Mouse (Mus musculus): Measurements from ENCODE around the gene Col4a3. TPM values are rescaled to one million over a fixed set of nuclear protein-coding genes. Genes with fewer than 3 reads are reported as not detected.

Col4a3 gene
- polyA plus RNA-seq, 1 experiment from 2014 or later, result 4.8 TPM

DNA sequence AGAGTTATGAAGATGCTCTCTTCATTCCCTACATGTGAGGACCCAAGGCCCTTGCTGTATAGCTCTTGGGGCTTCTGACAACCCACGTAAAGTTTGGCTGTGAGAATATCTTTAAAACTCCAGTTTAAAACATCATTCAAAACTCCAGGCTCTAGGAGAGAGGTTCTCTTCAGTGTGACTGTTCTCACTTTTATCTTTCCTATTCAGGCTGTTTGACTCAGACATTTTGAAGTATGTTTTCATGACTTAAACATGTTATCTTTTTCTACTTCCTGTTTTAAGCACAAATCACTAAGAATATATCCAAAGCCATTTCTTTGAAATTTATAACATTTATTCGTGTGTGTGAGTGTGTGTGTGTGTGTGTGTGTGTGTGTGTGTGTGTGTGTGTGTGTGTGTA is 38.8 kb downstream of the Col4a3 start:
- H3K27ac ChIP-seq (ENCODE audit: low read length), result no peak overlapping the region
- no peak overlapping the region for H3K4me2 ChIP-seq (replicated peaks; ENCODE audit: low read depth, low read length)
- no peaks in the 10 kb centered on the region for H3K9me3 ChIP-seq (ENCODE audit: low read length)
- no peak for ATAC-seq (ENCODE audit: low FRiP score, low TSS enrichment)
- H3K27me3 ChIP-seq (ENCODE audit: insufficient read depth, low read length), result no peaks in the 10 kb centered on the region
- no peak overlapping the region for H3K4me3 ChIP-seq (ENCODE audit: low read length)
- WGBS, result 79% methylated on average over 2 of the region's 2 CpGs
- no peaks in the 10 kb centered on the region for H3K4me1 ChIP-seq (ENCODE audit: insufficient read depth, low read length)
- H3K9ac ChIP-seq (replicated peaks; ENCODE audit: low read length), result no peak overlapping the region
- H3K36me3 ChIP-seq (ENCODE audit: insufficient read depth, low read length), result no peaks in the 10 kb centered on the region

DNA sequence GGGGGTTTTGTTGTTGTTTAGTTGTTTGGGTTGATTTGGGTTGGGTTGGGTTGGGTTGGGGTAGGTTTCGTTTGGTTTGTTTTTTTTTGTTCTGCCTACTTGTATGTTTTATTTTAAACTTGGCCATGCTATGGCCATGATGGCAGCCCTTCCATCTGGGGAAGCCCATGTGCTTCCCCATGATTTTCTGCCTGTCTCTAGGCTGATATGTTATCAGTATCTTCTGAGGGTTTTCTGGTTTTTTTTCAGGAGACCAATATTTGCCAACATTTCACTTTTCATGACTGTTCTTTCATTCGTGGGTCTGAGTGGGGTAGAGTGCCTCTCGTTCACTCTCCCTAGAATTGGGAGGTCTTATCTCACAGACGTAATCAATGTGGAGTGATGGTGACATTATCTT is 40.9 kb downstream of the Col4a3 start:
- H3K27ac ChIP-seq (ENCODE audit: low read length), result no peak overlapping the region
- H3K4me1 ChIP-seq (ENCODE audit: insufficient read depth, low read length), result no peaks in the 10 kb centered on the region
- 81% methylated on average over 4 of the region's 4 CpGs for WGBS
- H3K9me3 ChIP-seq (ENCODE audit: low read length), result no peaks in the 10 kb centered on the region
- no peak overlapping the region for H3K4me2 ChIP-seq (replicated peaks; ENCODE audit: low read depth, low read length)
- no peak overlapping the region for H3K4me3 ChIP-seq (ENCODE audit: low read length)
- H3K27me3 ChIP-seq (ENCODE audit: insufficient read depth, low read length), result no peaks in the 10 kb centered on the region
- no peak for ATAC-seq (ENCODE audit: low FRiP score, low TSS enrichment)
- no peaks in the 10 kb centered on the region for H3K36me3 ChIP-seq (ENCODE audit: insufficient read depth, low read length)
- H3K9ac ChIP-seq (replicated peaks; ENCODE audit: low read length), result no peak overlapping the region

DNA sequence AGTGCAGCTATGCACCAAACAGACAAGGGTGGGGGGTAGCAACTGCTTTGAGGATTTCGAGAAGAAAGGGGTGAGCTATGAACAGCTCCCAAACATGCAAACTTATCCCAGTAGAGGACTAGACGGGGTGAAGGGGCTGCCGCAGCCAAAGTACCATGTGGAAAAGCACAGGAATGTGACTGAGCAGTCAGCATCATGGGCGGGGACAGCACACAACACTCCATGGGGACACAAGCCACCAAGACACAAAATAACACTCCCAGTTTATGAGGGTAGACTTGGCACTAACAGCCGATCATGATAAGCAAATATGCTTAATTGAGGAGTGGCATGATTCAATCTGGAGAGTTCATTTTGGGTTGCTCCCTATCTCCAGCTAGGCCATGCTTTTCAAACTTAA is 42.8 kb downstream of the Col4a3 start:
- Histone ChIP-seq H3K4me2 (replicated peaks; ENCODE audit: low read depth, low read length) (no peak overlapping the region), H3K36me3 (ENCODE audit: insufficient read depth, low read length) (no peaks in the 10 kb centered on the region), H3K9me3 (ENCODE audit: low read length) (no peaks in the 10 kb centered on the region), H3K9ac (replicated peaks; ENCODE audit: low read length) (no peak overlapping the region), H3K27ac (ENCODE audit: low read length) (no peak overlapping the region), H3K4me3 (ENCODE audit: low read length) (no peak overlapping the region), H3K27me3 (ENCODE audit: insufficient read depth, low read length) (no peaks in the 10 kb centered on the region), H3K4me1 (ENCODE audit: insufficient read depth, low read length) (peaks cover 3% of the 10 kb centered on the region; the same call in 1 of the 2 replicates)
- no peak for ATAC-seq (ENCODE audit: low FRiP score, low TSS enrichment)
- WGBS, result 79% methylated on average over 5 of the region's 5 CpGs

DNA sequence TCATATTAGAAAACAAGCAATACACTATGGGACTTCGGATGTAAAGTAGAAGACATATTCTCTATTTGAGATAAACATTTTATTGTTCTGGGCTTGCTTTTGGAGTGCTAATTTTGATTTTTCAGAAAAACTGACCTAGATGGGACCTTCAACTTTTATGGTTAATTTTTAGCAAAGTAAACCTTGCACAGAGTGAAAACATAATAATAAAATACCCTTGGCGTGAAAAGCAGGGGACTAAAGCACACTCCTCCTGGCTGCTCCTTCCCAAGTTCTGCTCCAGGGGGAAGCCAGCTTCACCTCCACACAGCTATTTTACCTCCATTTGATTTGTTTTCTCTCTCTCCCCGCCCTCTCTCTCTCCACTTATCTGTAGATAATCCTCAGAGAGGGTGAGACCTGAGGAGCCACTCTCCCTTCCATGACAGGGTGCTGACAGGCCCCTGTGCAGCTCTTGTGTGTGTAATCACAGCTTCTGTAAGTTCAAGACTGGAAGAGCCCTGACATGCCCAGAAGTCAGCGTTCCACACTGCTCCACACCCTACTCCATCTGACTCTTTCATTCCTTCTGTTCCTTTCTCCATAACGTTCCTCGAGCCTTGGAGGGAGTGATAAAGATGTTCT is 44.6 kb downstream of the Col4a3 start:
- peaks cover 6% of the 10 kb centered on the region; the same call in 1 of the 2 replicates for H3K4me1 ChIP-seq (ENCODE audit: insufficient read depth, low read length)
- no peaks in the 10 kb centered on the region for H3K9me3 ChIP-seq (ENCODE audit: low read length)
- no peak overlapping the region for H3K4me3 ChIP-seq (ENCODE audit: low read length)
- no peaks in the 10 kb centered on the region for H3K36me3 ChIP-seq (ENCODE audit: insufficient read depth, low read length)
- 63% methylated on average over 6 of the region's 6 CpGs for whole genome bisulfite sequencing
- no peak for ATAC-seq (ENCODE audit: low FRiP score, low TSS enrichment)
- no peak overlapping the region for H3K4me2 ChIP-seq (replicated peaks; ENCODE audit: low read depth, low read length)
- no peak overlapping the region for H3K27ac ChIP-seq (ENCODE audit: low read length)
- H3K9ac ChIP-seq (replicated peaks; ENCODE audit: low read length), result no peak overlapping the region
- H3K27me3 ChIP-seq (ENCODE audit: insufficient read depth, low read length), result no peaks in the 10 kb centered on the region

DNA sequence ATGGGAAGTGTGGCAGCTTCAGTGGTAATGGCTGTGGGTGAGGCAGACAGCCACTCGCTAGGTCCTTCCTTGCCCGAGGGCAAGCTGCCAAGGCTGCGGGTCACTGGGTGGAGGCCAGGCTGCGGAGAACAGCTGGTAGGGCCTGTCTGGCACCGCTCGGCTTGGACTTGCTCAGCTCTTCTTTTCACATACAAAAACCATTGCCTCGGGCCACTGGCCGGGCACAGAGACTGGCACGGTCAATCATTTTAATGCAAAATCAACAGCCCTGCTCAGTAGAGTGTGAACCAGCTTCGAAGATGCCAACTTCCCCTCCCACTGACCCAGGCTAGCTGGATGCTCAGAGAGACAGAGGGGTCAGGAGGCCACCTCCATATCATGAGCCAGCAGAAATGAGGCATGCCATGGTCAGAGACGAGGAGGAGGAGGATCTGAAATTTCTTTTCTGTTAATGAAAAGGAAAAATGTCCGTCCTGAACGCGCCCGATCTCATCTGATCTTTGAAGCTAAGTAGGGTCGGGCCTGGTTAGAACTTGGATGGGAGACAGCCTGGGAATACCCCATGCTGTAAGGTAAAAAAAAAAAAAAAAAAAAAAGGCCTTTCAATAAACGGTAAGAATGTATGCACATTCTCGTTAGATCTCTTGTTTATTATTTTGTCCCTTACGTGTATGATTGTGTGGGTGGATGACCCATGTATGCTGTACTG is 48.0 kb downstream of the Col4a3 start:
- 55% methylated on average over 19 of the region's 19 CpGs for WGBS
- Histone ChIP-seq H3K4me2 (replicated peaks; ENCODE audit: low read depth, low read length) (no peak overlapping the region), H3K27ac (ENCODE audit: low read length) (peak overlapping the region; percentile 46; the same call in 1 of the 2 replicates), H3K9ac (replicated peaks; ENCODE audit: low read length) (no peak overlapping the region), H3K4me1 (ENCODE audit: insufficient read depth, low read length) (peaks cover 6% of the 10 kb centered on the region; the same call in 1 of the 2 replicates), H3K27me3 (ENCODE audit: insufficient read depth, low read length) (no peaks in the 10 kb centered on the region), H3K9me3 (ENCODE audit: low read length) (no peaks in the 10 kb centered on the region), H3K36me3 (ENCODE audit: insufficient read depth, low read length) (no peaks in the 10 kb centered on the region), H3K4me3 (ENCODE audit: low read length) (no peak overlapping the region)
- ATAC-seq (ENCODE audit: low FRiP score, low TSS enrichment), result peak; percentile 89

DNA sequence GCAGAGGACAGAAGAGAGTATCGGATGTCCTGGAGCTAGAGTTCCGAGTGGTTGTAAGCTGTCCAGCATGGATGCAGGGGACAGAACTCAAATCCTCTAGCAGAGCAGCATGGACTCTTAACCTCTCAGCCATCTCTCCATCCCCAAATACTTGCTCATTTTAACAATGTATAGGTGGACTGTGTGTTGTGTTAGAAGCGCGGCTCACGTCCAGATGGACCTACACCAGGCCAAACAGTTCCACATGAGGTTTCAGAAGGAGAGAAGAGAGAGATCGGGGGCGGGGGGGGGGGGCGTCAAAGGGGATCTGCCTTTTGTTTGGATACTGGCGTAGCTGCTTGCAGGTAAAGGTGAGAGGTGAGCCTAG is 48.5 kb downstream of the Col4a3 start:
- H3K4me2 ChIP-seq (replicated peaks; ENCODE audit: low read depth, low read length), result no peak overlapping the region
- WGBS, result 84% methylated on average over 9 of the region's 9 CpGs
- H3K9me3 ChIP-seq (ENCODE audit: low read length), result no peaks in the 10 kb centered on the region
- no peak overlapping the region for H3K9ac ChIP-seq (replicated peaks; ENCODE audit: low read length)
- H3K4me1 ChIP-seq (ENCODE audit: insufficient read depth, low read length), result peaks cover 6% of the 10 kb centered on the region; the same call in 1 of the 2 replicates
- no peaks in the 10 kb centered on the region for H3K27me3 ChIP-seq (ENCODE audit: insufficient read depth, low read length)
- H3K27ac ChIP-seq (ENCODE audit: low read length), result no peak overlapping the region
- ATAC-seq (ENCODE audit: low FRiP score, low TSS enrichment), result peak; percentile 53; the same call in 1 of the 2 replicates
- H3K36me3 ChIP-seq (ENCODE audit: insufficient read depth, low read length), result no peaks in the 10 kb centered on the region
- H3K4me3 ChIP-seq (ENCODE audit: low read length), result no peak overlapping the region

DNA sequence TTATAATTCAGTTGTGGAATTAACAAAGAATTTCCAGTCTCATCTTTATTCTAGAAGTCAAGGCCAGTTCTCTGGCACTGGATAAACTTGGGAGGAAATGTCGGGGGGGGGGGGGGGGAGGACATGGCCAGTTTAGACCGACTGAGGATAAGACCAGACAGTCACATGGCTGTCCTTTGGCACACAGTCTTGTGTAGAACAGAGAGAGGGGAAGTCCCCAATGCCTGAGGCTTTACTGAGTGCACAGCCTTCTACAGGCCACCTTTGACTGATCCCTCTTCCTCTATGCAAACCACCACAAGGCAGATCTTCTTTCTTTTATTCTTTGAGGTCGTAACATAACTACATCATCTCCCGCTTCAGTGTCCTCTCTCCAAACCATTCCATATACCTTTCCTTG is 49.6 kb downstream of the Col4a3 start:
- no peak overlapping the region for H3K27ac ChIP-seq (ENCODE audit: low read length)
- H3K27me3 ChIP-seq (ENCODE audit: insufficient read depth, low read length), result no peaks in the 10 kb centered on the region
- H3K4me3 ChIP-seq (ENCODE audit: low read length), result no peak overlapping the region
- 82% methylated on average over 4 of the region's 4 CpGs for WGBS
- no peak for ATAC-seq (ENCODE audit: low FRiP score, low TSS enrichment)
- H3K9me3 ChIP-seq (ENCODE audit: low read length), result no peaks in the 10 kb centered on the region
- H3K36me3 ChIP-seq (ENCODE audit: insufficient read depth, low read length), result no peaks in the 10 kb centered on the region
- no peak overlapping the region for H3K9ac ChIP-seq (replicated peaks; ENCODE audit: low read length)
- H3K4me2 ChIP-seq (replicated peaks; ENCODE audit: low read depth, low read length), result no peak overlapping the region
- H3K4me1 ChIP-seq (ENCODE audit: insufficient read depth, low read length), result peaks cover 8% of the 10 kb centered on the region

DNA sequence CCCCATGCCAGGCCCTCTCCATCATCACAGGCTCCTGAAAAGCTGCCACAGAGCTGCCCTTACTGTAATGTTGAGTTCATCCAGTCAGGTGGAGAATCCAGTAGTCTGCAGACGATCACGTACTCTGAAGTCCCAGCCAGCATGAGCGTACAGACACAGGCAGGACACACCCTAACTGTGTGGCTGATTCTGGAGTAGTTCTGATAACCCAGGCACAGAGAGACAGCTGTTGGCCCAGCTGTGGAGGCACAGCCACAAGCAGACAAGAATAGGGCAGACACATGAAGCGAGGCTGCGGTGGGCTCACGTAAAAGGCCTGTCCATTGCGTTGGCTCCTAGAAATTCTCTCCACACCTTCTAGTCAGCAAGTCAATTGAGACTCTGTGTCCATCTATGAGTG is 50.7 kb downstream of the Col4a3 start:
- H3K4me3 ChIP-seq (ENCODE audit: low read length), result no peak overlapping the region
- H3K4me1 ChIP-seq (ENCODE audit: insufficient read depth, low read length), result peaks cover 11% of the 10 kb centered on the region
- no peak overlapping the region for H3K9ac ChIP-seq (replicated peaks; ENCODE audit: low read length)
- WGBS, result 93% methylated on average over 7 of the region's 7 CpGs
- no peaks in the 10 kb centered on the region for H3K27me3 ChIP-seq (ENCODE audit: insufficient read depth, low read length)
- no peaks in the 10 kb centered on the region for H3K9me3 ChIP-seq (ENCODE audit: low read length)
- no peaks in the 10 kb centered on the region for H3K36me3 ChIP-seq (ENCODE audit: insufficient read depth, low read length)
- ATAC-seq (ENCODE audit: low FRiP score, low TSS enrichment), result no peak
- no peak overlapping the region for H3K4me2 ChIP-seq (replicated peaks; ENCODE audit: low read depth, low read length)
- no peak overlapping the region for H3K27ac ChIP-seq (ENCODE audit: low read length)

DNA sequence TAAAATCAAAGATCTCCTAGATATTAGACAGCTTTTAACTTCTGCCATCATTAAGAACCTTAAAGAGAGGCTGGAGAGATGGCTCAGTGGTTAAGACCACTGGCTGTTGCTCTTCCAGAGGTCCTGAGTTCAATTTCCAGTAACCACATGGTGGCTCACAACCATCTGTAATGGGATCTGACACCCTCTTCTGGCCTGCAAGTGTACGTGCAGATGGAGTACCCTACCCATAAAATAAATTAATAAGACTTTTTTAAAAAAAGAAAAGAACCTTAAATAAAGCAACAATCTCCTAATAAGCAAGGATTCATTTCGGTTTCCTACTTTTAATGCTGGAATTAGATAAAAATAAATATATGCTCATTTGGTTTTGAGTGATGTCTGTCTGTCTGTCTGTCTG is 51.7 kb downstream of the Col4a3 start:
- no peak overlapping the region for H3K27ac ChIP-seq (ENCODE audit: low read length)

DNA sequence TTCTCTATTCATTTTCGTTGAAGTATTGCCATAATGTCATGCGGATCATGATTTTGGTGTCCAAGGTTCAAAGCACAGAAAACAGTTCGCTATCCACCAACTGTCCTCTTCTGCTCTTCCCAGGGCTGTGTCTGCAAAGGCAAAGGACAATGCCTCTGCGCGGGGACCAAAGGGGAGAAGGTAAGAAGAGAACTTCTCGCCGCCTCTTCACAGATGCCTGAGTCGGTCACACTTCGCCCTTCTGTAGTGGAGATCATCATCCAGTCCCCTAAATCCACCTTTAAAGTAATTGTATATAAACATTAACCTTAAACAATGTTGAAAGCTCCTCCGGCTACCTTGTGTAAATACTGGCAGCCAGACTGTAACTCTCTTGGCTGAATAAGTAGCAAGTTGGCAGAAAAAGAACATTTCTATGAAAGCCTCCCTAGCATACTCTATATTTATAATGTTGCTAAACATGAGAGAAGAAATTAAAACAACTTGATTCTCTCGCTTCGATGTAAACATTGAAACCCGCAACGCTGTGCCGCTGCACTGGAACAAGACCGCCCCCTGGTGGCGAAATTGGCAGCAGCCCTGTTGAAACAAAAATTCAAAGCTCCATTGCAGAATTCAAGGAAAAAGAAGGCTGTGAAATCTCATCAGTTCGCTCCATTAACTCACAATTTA is 54.7 kb downstream of the Col4a3 start:
- peaks cover 5% of the 10 kb centered on the region; the same call in 1 of the 2 replicates for H3K4me1 ChIP-seq (ENCODE audit: insufficient read depth, low read length)
- no peaks in the 10 kb centered on the region for H3K36me3 ChIP-seq (ENCODE audit: insufficient read depth, low read length)
- no peak overlapping the region for H3K27ac ChIP-seq (ENCODE audit: low read length)
- peak; percentile 59 for ATAC-seq (ENCODE audit: low FRiP score, low TSS enrichment)
- H3K9ac ChIP-seq (replicated peaks; ENCODE audit: low read length), result no peak overlapping the region
- H3K9me3 ChIP-seq (ENCODE audit: low read length), result no peaks in the 10 kb centered on the region
- peak overlapping the region; percentile 58 for H3K4me2 ChIP-seq (replicated peaks; ENCODE audit: low read depth, low read length)
- H3K27me3 ChIP-seq (ENCODE audit: insufficient read depth, low read length), result no peaks in the 10 kb centered on the region
- H3K4me3 ChIP-seq (ENCODE audit: low read length), result peak overlapping the region; percentile 41
- WGBS, result 28% methylated on average over 18 of the region's 18 CpGs

More for the DNA sequence above, 51.7 kb downstream of the Col4a3 start:
- no peak overlapping the region for H3K4me3 ChIP-seq (ENCODE audit: low read length)
- H3K9me3 ChIP-seq (ENCODE audit: low read length), result no peaks in the 10 kb centered on the region
- no peak for ATAC-seq (ENCODE audit: low FRiP score, low TSS enrichment)
- no peak overlapping the region for H3K4me2 ChIP-seq (replicated peaks; ENCODE audit: low read depth, low read length)
- H3K9ac ChIP-seq (replicated peaks; ENCODE audit: low read length), result no peak overlapping the region
- 84% methylated on average over 2 of the region's 2 CpGs for WGBS
- H3K36me3 ChIP-seq (ENCODE audit: insufficient read depth, low read length), result no peaks in the 10 kb centered on the region
- peaks cover 11% of the 10 kb centered on the region for H3K4me1 ChIP-seq (ENCODE audit: insufficient read depth, low read length)
- H3K27me3 ChIP-seq (ENCODE audit: insufficient read depth, low read length), result no peaks in the 10 kb centered on the region

All from kidney, embryonic 16.5 days (tissue).